Mouse (Mus musculus): ENCODE data around the gene Romo1. TPM values are rescaled to one million over a fixed set of nuclear protein-coding genes. Genes with fewer than 3 reads are reported as not detected.

The Romo1 gene
- polyA plus RNA-seq, 1 experiment from 2014 or later = 217 TPM

- peak; percentile 61 for TF ChIP-seq CTCF (IDR thresholded peaks at IDR 0.05)
- no peak for ATAC-seq
- POLR2A ChIA-PET = no interaction called here
- in situ Hi-C loops (cut with MboI; ENCODE audit: low pct_unique_long_range_greater_than_20kb) = loop anchor here (5.0 to 25.0 kb wide), 3 partner anchors 136 to 306 kb away; partner anchors contain the start of genes 6430550D23Rik, Cep250, Eif6 and Ergic3
- CTCF ChIA-PET = interaction anchor here (0.9 kb wide), 1 partner anchor 11 kb away, joined by 3 read pairs; no protein-coding TSS in a partner anchor
- no peak for DNase-seq (ENCODE audit: low read depth, low spot score)
- H3K27me3 ChIP-seq = no peaks in the 10 kb centered on the region
These were observed 1.0 kb upstream of the Romo1 start for GRCm38 (mm10) chr2:156142820-156143219.

DNA sequence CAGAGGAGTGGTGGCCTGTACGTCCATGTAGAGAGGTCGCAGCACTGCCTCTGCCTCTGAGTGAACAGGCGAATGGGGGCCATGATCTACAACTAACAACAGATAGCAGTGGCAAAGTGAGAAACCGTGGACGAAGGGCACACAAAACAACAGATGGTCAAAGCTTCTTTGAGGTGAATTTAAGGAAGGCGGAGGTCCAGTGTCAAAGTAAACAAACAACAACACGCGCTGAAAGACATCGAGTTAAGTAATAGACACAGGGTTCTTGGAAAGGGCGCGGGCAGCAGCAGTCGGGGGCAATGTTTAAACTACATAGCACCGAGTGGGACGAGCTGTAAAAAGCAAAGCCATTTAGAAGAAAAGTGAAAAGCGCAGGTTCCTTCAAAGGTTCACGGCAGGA, 472 bp upstream of the Romo1 start:
- in situ Hi-C loops (cut with MboI; ENCODE audit: low pct_unique_long_range_greater_than_20kb) = loop anchor here (5.0 to 25.0 kb wide), 3 partner anchors 136 to 306 kb away; partner anchors contain the start of genes 6430550D23Rik, Cep250, Eif6 and Ergic3
- ChIA-PET POLR2A (no interaction called here), CTCF (interaction anchor here (0.9 kb wide), 1 partner anchor 12 kb away, joined by 3 read pairs; no protein-coding TSS in a partner anchor)
- no peak for TF ChIP-seq CTCF (IDR thresholded peaks at IDR 0.05)
- H3K27me3 ChIP-seq = no peaks in the 10 kb centered on the region
- DNase-seq (ENCODE audit: low read depth, low spot score) (no peak), ATAC-seq (no peak)

DNA sequence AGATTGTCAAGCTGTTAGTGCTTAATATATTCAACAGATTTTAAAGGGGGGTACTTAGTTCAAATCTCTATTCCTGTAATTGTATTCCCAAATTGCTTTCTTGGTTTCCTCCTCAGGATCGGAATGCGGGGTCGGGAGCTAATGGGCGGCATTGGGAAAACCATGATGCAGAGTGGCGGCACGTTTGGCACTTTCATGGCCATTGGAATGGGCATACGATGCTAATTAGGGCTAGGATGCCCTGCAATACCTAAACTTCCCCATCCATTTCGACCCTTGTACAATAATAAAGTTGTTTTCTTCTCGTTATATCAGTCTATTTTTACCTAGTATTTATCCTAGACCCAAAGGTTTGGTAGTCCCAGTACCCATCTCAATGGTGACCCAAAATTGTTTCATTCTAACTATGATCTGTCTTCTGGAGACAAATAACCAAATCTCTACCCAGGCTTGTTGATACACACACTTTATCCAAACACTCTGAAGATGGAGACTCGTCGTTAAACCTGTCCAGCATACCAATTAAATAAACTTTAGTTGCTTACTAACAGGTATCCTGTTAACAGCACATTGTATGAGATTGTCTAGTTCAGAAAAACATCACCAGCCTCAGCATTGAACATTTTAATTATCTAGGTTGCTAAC, 1.8 kb downstream of the Romo1 start:
- POLR2A ChIA-PET = interaction anchor here (0.6 kb wide), 1 partner anchor 34 kb away, joined by 4 read pairs; the partner anchor contains the start of genes Cpne1 and Rbm12
- DNase-seq (ENCODE audit: low read depth, low spot score) (no peak), ATAC-seq (no peak)
- no peaks in the 10 kb centered on the region for H3K27me3 ChIP-seq
- CTCF ChIA-PET = interaction anchor here (1.5 kb wide), 1 partner anchor 12 kb away, joined by 3 read pairs; no protein-coding TSS in a partner anchor
- TF ChIP-seq CTCF (IDR thresholded peaks at IDR 0.05) = no peak
- in situ Hi-C loops (cut with MboI; ENCODE audit: low pct_unique_long_range_greater_than_20kb) = loop anchor here (25.0 kb wide), 2 partner anchors 183 to 308 kb away; partner anchors contain the start of genes Cep250, Eif6 and Fam83c

GRCm38 (mm10) chr2:156146272-156146989, 2.6 kb downstream of the Romo1 start:
- no peak for ATAC-seq
- CTCF ChIA-PET = interaction anchor here (1.4 to 2.4 kb wide), 3 partner anchors 13 to 18 kb away, joined by 3 to 7 read pairs (median 3); no protein-coding TSS in a partner anchor
- in situ Hi-C loops (cut with MboI; ENCODE audit: low pct_unique_long_range_greater_than_20kb) = loop anchor here (25.0 kb wide), 2 partner anchors 184 to 309 kb away; partner anchors contain the start of genes Cep250, Eif6 and Fam83c

GRCm38 (mm10) chr2:156147316-156147915, 3.6 kb downstream of the Romo1 start:
- CTCF ChIA-PET = interaction anchor here (1.4 to 2.4 kb wide), 3 partner anchors 14 to 17 kb away, joined by 3 to 7 read pairs (median 3); no protein-coding TSS in a partner anchor
- POLR2A ChIA-PET = interaction anchor here (0.6 kb wide), 1 partner anchor 584 kb away, joined by 3 read pairs; no protein-coding TSS in a partner anchor
- H3K27me3 ChIP-seq = no peaks in the 10 kb centered on the region
- ATAC-seq (no peak), DNase-seq (ENCODE audit: low read depth, low spot score) (no peak)
- in situ Hi-C loops (cut with MboI; ENCODE audit: low pct_unique_long_range_greater_than_20kb) = loop anchor here (25.0 kb wide), 2 partner anchors 185 to 310 kb away; partner anchors contain the start of genes Cep250, Eif6 and Fam83c
- TF ChIP-seq CTCF (IDR thresholded peaks at IDR 0.05) = no peak

More at GRCm38 (mm10) chr2:156146272-156146989, 2.6 kb downstream of the Romo1 start:
- TF ChIP-seq CTCF (IDR thresholded peaks at IDR 0.05) = no peak
- POLR2A ChIA-PET = interaction anchor here (0.5 to 0.7 kb wide), 3 partner anchors 18 to 956 kb away, joined by 4 to 7 read pairs (median 7); no protein-coding TSS in a partner anchor
- no peaks in the 10 kb centered on the region for H3K27me3 ChIP-seq
- DNase-seq (ENCODE audit: low read depth, low spot score) = no peak

GRCm38 (mm10) chr2:156151538-156151937, 7.7 kb downstream of the Romo1 start:
- no peak for ATAC-seq
- TF ChIP-seq CTCF (IDR thresholded peaks at IDR 0.05) = peak; percentile 31
- H3K27me3 ChIP-seq = no peaks in the 10 kb centered on the region
- in situ Hi-C loops (cut with MboI; ENCODE audit: low pct_unique_long_range_greater_than_20kb) = no loop called here
- DNase-seq (ENCODE audit: low read depth, low spot score) = no peak
- POLR2A ChIA-PET = no interaction called here
- CTCF ChIA-PET = interaction anchor here (1.0 kb wide), 1 partner anchor 19 kb away, joined by 3 read pairs; no protein-coding TSS in a partner anchor

DNA sequence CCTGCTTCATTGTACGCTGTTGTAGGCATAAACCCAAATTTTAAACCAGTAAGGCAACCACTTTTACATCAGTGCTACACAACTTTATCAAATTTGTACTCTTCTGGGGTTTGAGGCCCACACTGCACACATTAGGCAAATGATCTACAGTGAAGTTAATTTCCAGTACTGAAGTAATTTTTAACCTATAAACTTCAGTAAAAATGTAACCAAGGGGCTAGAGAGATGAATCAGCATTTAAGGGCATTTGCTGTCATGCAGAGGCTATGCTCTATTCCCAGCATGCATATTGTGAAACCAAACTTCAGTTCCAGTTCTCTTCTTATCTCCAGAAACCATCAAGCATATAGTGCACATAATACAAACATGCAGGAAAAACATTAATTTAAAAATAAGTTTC, 21.6 kb downstream of the Romo1 start:
- ChIA-PET POLR2A (no interaction called here), CTCF (interaction anchor here (1.6 to 2.4 kb wide), 2 partner anchors 11 to 18 kb away, joined by 4 to 7 read pairs; no protein-coding TSS in a partner anchor)
- DNase-seq (ENCODE audit: low read depth, low spot score) = no peak
- no peaks in the 10 kb centered on the region for H3K27me3 ChIP-seq
- in situ Hi-C loops (cut with MboI; ENCODE audit: low pct_unique_long_range_greater_than_20kb) = no loop called here
- no peak for ATAC-seq
- TF ChIP-seq CTCF (IDR thresholded peaks at IDR 0.05) = no peak

DNA sequence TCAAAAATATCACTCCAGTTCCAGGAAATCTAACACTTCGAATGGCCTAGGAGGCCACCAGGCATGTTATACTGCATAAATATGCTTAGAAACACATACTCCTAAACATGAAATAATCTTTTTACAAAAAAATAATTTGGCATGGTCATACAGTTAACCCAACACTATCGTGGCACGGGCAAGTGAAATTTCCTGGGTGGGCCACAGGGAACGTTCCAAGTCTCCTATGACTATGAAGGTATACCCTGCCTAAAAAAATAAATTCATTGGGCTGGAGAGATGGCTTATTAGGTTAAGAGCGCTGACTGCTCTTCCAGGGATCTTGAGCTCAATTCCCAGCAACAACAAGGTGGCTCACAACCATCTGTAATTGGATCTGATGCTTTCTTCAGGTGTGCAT, 22.7 kb downstream of the Romo1 start:
- in situ Hi-C loops (cut with MboI; ENCODE audit: low pct_unique_long_range_greater_than_20kb) = no loop called here
- no peaks in the 10 kb centered on the region for H3K27me3 ChIP-seq
- DNase-seq (ENCODE audit: low read depth, low spot score) (no peak), ATAC-seq (no peak)
- no peak for TF ChIP-seq CTCF (IDR thresholded peaks at IDR 0.05)
- ChIA-PET CTCF (no interaction called here), POLR2A (no interaction called here)

DNA sequence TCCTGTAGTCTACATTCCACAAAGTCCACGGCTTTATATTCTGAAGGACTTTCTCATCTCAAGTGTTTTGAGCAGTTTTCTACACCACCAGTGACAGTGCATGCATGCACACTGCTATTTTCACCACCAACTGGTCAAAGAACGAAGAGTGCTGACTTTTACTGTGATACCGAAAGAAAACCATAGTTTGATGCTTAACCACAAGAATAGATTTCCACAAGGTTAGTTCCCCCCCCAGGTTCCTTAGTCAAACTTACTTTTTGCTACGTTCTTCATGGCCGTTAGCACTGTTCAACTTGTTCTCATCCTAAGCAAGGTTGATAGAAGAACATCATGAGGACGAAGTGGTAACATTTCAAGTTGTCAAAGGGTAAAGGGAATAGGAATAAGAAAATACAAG, 33.2 kb downstream of the Romo1 start:
- no peak for DNase-seq (ENCODE audit: low read depth, low spot score)
- in situ Hi-C loops (cut with MboI; ENCODE audit: low pct_unique_long_range_greater_than_20kb) = no loop called here

DNA sequence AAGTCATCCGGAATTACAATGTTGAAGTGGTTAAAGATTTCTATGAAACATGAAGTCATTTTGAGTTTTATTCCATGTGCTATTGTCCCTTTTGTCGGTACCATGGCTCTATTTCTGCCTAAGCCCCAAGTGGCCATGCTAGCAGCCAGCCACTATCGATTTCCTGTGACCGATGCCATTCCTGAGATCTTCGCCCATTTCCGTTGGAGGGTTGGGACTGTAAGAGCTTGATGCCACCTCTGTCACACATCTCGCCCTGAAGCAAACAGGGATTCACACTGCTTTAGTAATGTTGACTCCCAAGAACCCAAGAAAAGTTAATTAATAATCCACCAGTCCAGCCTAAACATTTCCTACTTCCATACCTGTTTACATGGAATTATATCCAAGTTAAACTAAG, 33.8 kb downstream of the Romo1 start:
- DNase-seq (ENCODE audit: low read depth, low spot score) (no peak), ATAC-seq (no peak)
- TF ChIP-seq CTCF (IDR thresholded peaks at IDR 0.05) = no peak
- CTCF ChIA-PET = no interaction called here
- in situ Hi-C loops (cut with MboI; ENCODE audit: low pct_unique_long_range_greater_than_20kb) = no loop called here
- H3K27me3 ChIP-seq = no peaks in the 10 kb centered on the region
- POLR2A ChIA-PET = interaction anchor here (0.7 to 1.1 kb wide), 3 partner anchors 9 to 177 kb away, joined by 3 read pairs; no protein-coding TSS in a partner anchor

More for the DNA sequence above, 33.2 kb downstream of the Romo1 start:
- TF ChIP-seq CTCF (IDR thresholded peaks at IDR 0.05) = no peak
- POLR2A ChIA-PET = no interaction called here
- H3K27me3 ChIP-seq = no peaks in the 10 kb centered on the region
- no peak for ATAC-seq
- CTCF ChIA-PET = interaction anchor here (1.5 kb wide), 1 partner anchor 123 kb away, joined by 3 read pairs; no protein-coding TSS in a partner anchor

Measured in Patski (cell line).